Mouse (Mus musculus) T-helper 1 cell (primary cell): ENCODE measurements around the gene Adam29.

ENCODE experiments used
- in situ Hi-C: fragments of 300-600 bp; cut with MboI, MseI; formaldehyde crosslinking; loops from one replicate; pipeline ENCODE4 v1.15.1; 2025; ENCODE audit warnings: high pct_unique_total_duplicates

The Adam29 gene

DNA sequence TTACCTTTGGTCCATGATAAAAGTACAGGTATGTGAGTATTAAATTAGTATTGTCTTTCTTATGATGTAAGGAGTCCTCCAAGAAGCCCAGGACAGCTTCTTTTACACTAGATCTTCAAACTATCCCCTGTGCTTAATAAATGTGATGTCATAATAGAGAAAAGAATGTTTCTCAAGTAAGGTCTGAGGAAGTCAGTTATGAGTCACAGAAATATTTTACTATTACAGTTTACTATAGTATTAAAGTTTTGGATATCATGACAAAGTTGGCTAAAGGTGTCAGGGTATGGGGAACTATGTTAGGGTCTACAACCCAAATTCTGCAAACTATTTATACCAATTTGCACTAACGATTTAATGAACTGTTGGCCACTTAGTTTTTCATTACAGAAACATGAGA lies at the start of gene Adam29:
TSS of gene Adam29 (minus strand) at position 101 of the 400 bp plus-strand sequence.
- in situ Hi-C loops, result no loop called here

DNA sequence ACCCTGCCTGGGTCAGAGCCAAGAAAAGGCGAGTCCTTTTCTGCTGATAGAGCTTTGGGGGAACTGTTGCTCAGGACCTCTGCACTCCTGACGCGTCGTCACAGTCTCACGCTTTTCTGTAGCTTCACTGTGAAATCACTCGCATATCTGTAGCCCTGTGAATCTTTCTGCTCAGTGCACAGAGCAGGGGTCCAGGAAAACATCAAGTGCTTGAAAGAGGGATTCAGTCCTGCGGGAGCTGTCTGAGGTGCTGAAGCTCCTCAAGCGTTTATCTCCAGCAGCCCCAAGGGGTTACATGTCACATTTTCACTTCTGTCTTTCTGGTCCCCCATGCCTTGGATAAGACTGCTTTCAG lies 33.8 kb upstream of the Adam29 start:
- in situ Hi-C loops, result no loop called here

- in situ Hi-C loops, result no loop called here
These were observed 33.2 kb upstream of the Adam29 start, which contains the start of gene Glra3 for GRCm38 (mm10) chr8:55939870-55940525. Gene Glra3, plus strand, starts transcription at chr8:55940460.
